Mouse (Mus musculus): ENCODE results near the gene Gdap1l1. TPM values are rescaled to one million over a fixed set of nuclear protein-coding genes. Genes with fewer than 3 reads are reported as not detected.

The Gdap1l1 gene
- polyA plus RNA-seq, 1 experiment from 2014 or later: 3.9 TPM

GRCm38 (mm10) chr2:163490656-163491055, 52.4 kb downstream of the Gdap1l1 start:
- 84% methylated on average over 17 of the region's 17 CpGs for WGBS
- ATAC-seq (ENCODE audit: insufficient number of reproducible peaks, low FRiP score, low TSS enrichment, low read depth): no peak

GRCm38 (mm10) chr2:163491351-163491750, 53.1 kb downstream of the Gdap1l1 start:
- no peaks in the 10 kb centered on the region for H3K9me3 ChIP-seq (replicated peaks)
- no peak overlapping the region for H3K4me2 ChIP-seq (replicated peaks)
- H3K4me1 ChIP-seq: peaks cover 5% of the 10 kb centered on the region; the same call in 1 of the 2 replicates
- no peak overlapping the region for H3K9ac ChIP-seq
- H3K27me3 ChIP-seq: 0 out of 2 replicates have a peak, but pooled peaks cover 4% of the 10 kb centered on the region
- no peaks in the 10 kb centered on the region for H3K36me3 ChIP-seq
- peak; percentile 39; the same call in 1 of the 2 replicates for ATAC-seq (ENCODE audit: insufficient number of reproducible peaks, low FRiP score, low TSS enrichment, low read depth)
- WGBS: 49% methylated on average over 7 of the region's 7 CpGs
- H3K27ac ChIP-seq (replicated peaks): no peak overlapping the region
- H3K4me3 ChIP-seq (replicated peaks): no peak overlapping the region

More at GRCm38 (mm10) chr2:163490656-163491055, 52.4 kb downstream of the Gdap1l1 start:
- no peak overlapping the region for H3K4me2 ChIP-seq (replicated peaks)
- H3K9me3 ChIP-seq (replicated peaks): no peaks in the 10 kb centered on the region
- H3K9ac ChIP-seq: no peak overlapping the region
- H3K4me3 ChIP-seq (replicated peaks): no peak overlapping the region
- 0 out of 2 replicates have a peak, but pooled peaks cover 4% of the 10 kb centered on the region for H3K27me3 ChIP-seq
- H3K27ac ChIP-seq (replicated peaks): no peak overlapping the region
- no peaks in the 10 kb centered on the region for H3K36me3 ChIP-seq
- H3K4me1 ChIP-seq: peaks cover 5% of the 10 kb centered on the region; the same call in 1 of the 2 replicates

GRCm38 (mm10) chr2:163492018-163492417, 53.7 kb downstream of the Gdap1l1 start, which contains the start of gene R3hdml:
TSS of gene R3hdml (plus strand) at chr2:163492318.
- Histone ChIP-seq H3K4me1 (peaks cover 5% of the 10 kb centered on the region; the same call in 1 of the 2 replicates), H3K36me3 (no peaks in the 10 kb centered on the region), H3K27ac (replicated peaks) (no peak within 1 kb of the TSS), H3K9me3 (replicated peaks) (no peaks in the 10 kb centered on the region), H3K4me2 (replicated peaks) (no peak within 1 kb of the TSS), H3K9ac (no peak within 1 kb of the TSS), H3K4me3 (replicated peaks) (no peak within 1 kb of the TSS), H3K27me3 (0 out of 2 replicates have a peak, but pooled peaks cover 4% of the 10 kb centered on the region)
- 66% methylated on average over 5 of the region's 5 CpGs for WGBS
- ATAC-seq (ENCODE audit: insufficient number of reproducible peaks, low FRiP score, low TSS enrichment, low read depth): no peak

DNA sequence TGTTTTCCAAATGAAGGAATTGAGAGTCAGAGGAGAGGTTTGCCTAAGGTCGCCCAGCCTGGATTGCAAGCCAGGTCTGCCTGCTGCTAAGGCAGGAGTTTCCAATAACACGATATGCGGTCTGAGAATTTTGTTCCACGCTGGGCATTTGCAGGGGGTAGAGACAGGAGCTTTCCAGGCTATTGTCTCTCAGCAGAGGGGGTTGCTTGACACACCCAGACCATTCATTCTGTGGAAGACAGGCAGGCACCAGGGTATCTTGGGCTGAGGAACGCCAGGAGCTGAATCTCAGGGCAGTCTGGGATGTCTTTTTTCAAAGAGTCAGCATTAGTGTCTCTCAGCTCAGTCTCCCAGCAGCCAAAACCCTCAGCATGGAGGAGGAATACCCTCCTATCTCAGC, 54.8 kb downstream of the Gdap1l1 start:
- no peak overlapping the region for H3K4me3 ChIP-seq (replicated peaks)
- 17% methylated on average over 5 of the region's 5 CpGs for WGBS
- 0 out of 2 replicates have a peak, but pooled peaks cover 4% of the 10 kb centered on the region for H3K27me3 ChIP-seq
- H3K9ac ChIP-seq: no peak overlapping the region
- H3K4me2 ChIP-seq (replicated peaks): no peak overlapping the region
- no peaks in the 10 kb centered on the region for H3K36me3 ChIP-seq
- ATAC-seq (ENCODE audit: insufficient number of reproducible peaks, low FRiP score, low TSS enrichment, low read depth): no peak
- H3K27ac ChIP-seq (replicated peaks): no peak overlapping the region
- H3K9me3 ChIP-seq (replicated peaks): no peaks in the 10 kb centered on the region
- peaks cover 5% of the 10 kb centered on the region; the same call in 1 of the 2 replicates for H3K4me1 ChIP-seq

DNA sequence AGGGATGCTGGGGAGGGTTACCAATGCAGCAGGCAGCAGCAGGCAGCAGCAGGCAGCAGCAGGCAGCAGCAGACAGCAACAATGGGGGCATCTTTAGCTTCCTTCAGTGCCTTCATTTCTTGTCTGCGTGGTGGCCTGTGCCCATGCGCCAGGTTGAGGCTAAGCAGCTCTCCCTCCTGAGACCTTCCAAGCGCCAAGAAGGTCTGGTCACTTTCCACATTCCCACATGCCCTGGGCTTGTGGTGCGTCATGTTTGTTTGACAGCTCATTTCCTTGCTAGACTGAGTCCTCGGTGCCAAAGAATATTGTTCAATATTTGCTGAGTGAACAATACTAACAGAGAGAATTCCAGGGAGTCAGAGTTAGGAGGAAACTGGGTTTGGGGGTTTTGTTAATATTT, 55.7 kb downstream of the Gdap1l1 start:
- Histone ChIP-seq H3K9ac (no peak overlapping the region), H3K4me1 (peaks cover 5% of the 10 kb centered on the region; the same call in 1 of the 2 replicates), H3K4me3 (replicated peaks) (no peak overlapping the region), H3K9me3 (replicated peaks) (no peaks in the 10 kb centered on the region), H3K27ac (replicated peaks) (no peak overlapping the region), H3K4me2 (replicated peaks) (no peak overlapping the region), H3K27me3 (0 out of 2 replicates have a peak, but pooled peaks cover 4% of the 10 kb centered on the region), H3K36me3 (no peaks in the 10 kb centered on the region)
- 47% methylated on average over 5 of the region's 5 CpGs for WGBS
- no peak for ATAC-seq (ENCODE audit: insufficient number of reproducible peaks, low FRiP score, low TSS enrichment, low read depth)

- Histone ChIP-seq H3K36me3 (no peaks in the 10 kb centered on the region), H3K4me2 (replicated peaks) (no peak overlapping the region), H3K9me3 (replicated peaks) (no peaks in the 10 kb centered on the region), H3K27me3 (0 out of 2 replicates have a peak, but pooled peaks cover 4% of the 10 kb centered on the region), H3K9ac (no peak overlapping the region), H3K4me1 (peaks cover 5% of the 10 kb centered on the region; the same call in 1 of the 2 replicates), H3K27ac (replicated peaks) (no peak overlapping the region), H3K4me3 (replicated peaks) (no peak overlapping the region)
- no peak for ATAC-seq (ENCODE audit: insufficient number of reproducible peaks, low FRiP score, low TSS enrichment, low read depth)
- WGBS: 41% methylated on average over 6 of the region's 6 CpGs
Measured at GRCm38 (mm10) chr2:163494456-163494855, 56.2 kb downstream of the Gdap1l1 start.

DNA sequence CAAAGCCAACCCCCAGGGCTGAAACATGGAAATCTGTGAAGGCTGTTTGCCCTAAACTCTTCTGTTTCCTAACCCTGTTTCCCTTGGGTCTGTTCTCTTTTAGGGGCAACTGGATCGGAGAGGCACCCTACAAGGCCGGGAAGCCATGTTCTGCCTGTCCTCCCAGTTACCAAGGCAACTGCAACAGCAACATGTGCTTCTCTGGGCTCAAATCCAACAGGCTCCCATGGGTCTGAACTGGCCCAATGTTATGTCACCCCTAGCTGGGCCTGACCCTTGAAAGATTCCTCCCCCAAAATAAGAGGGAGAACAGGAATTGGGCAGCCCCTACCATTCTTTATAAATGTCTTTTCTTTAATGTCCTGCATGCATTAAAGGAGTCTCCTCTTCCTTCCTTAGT, 63.9 kb downstream of the Gdap1l1 start:
- no peaks in the 10 kb centered on the region for H3K36me3 ChIP-seq
- no peak overlapping the region for H3K4me2 ChIP-seq (replicated peaks)

GRCm38 (mm10) chr2:163503191-163503590, 64.9 kb downstream of the Gdap1l1 start:
- Histone ChIP-seq H3K27ac (replicated peaks) (no peak overlapping the region), H3K9me3 (replicated peaks) (no peaks in the 10 kb centered on the region), H3K4me1 (no peaks in the 10 kb centered on the region), H3K27me3 (no peaks in the 10 kb centered on the region), H3K9ac (no peak overlapping the region), H3K36me3 (no peaks in the 10 kb centered on the region), H3K4me3 (replicated peaks) (no peak overlapping the region), H3K4me2 (replicated peaks) (no peak overlapping the region)
- WGBS: 78% methylated on average over 7 of the region's 7 CpGs
- ATAC-seq (ENCODE audit: insufficient number of reproducible peaks, low FRiP score, low TSS enrichment, low read depth): no peak

More for the DNA sequence above, 63.9 kb downstream of the Gdap1l1 start:
- Histone ChIP-seq H3K4me3 (replicated peaks) (no peak overlapping the region), H3K4me1 (no peaks in the 10 kb centered on the region), H3K27me3 (no peaks in the 10 kb centered on the region), H3K9me3 (replicated peaks) (no peaks in the 10 kb centered on the region), H3K27ac (replicated peaks) (no peak overlapping the region), H3K9ac (no peak overlapping the region)
- WGBS: 68% methylated on average over 2 of the region's 2 CpGs
- no peak for ATAC-seq (ENCODE audit: insufficient number of reproducible peaks, low FRiP score, low TSS enrichment, low read depth)

Other genes with a start within 250 kb of the Gdap1l1 start
- gene Tox2, start 235.4 kb upstream of the Gdap1l1 start, polyA plus RNA-seq (2015; fragmentation: Nextera tagmentation; extraction: Ambion mirVana): 3.1 and 3.7 TPM in 2 replicates
- 3.7 and 5.0 TPM in 2 replicates for gene Jph2, start 40.5 kb upstream of the Gdap1l1 start, polyA plus RNA-seq (2015; fragmentation: Nextera tagmentation; extraction: Ambion mirVana)
- 86.8 and 91.4 TPM in 2 replicates for gene Oser1, start 13.8 kb upstream of the Gdap1l1 start, polyA plus RNA-seq (2015; fragmentation: Nextera tagmentation; extraction: Ambion mirVana)
- 11.6 and 12.1 TPM in 2 replicates for gene Fitm2, start 34.2 kb downstream of the Gdap1l1 start, polyA plus RNA-seq (2015; fragmentation: Nextera tagmentation; extraction: Ambion mirVana)
- 0.30 and 0.35 TPM in 2 replicates for gene R3hdml, start 53.8 kb downstream of the Gdap1l1 start, polyA plus RNA-seq (2015; fragmentation: Nextera tagmentation; extraction: Ambion mirVana)
- gene Hnf4a, start 68.3 kb downstream of the Gdap1l1 start, polyA plus RNA-seq (2015; fragmentation: Nextera tagmentation; extraction: Ambion mirVana): not detected in 2 replicates
- gene Ttpal, start 163.8 kb downstream of the Gdap1l1 start, polyA plus RNA-seq (2015; fragmentation: Nextera tagmentation; extraction: Ambion mirVana): 36.1 and 39.1 TPM in 2 replicates
- gene Serinc3, start 206.7 kb downstream of the Gdap1l1 start, polyA plus RNA-seq (2015; fragmentation: Nextera tagmentation; extraction: Ambion mirVana): 39.4 and 40.8 TPM in 2 replicates
- 152 and 155 TPM in 2 replicates for gene Pkig, start 219.9 kb downstream of the Gdap1l1 start, polyA plus RNA-seq (2015; fragmentation: Nextera tagmentation; extraction: Ambion mirVana)

Data from embryonic facial prominence, embryonic 15.5 days (tissue).